Mouse (Mus musculus): Measurements from ENCODE around the gene Tmem143.

DNA sequence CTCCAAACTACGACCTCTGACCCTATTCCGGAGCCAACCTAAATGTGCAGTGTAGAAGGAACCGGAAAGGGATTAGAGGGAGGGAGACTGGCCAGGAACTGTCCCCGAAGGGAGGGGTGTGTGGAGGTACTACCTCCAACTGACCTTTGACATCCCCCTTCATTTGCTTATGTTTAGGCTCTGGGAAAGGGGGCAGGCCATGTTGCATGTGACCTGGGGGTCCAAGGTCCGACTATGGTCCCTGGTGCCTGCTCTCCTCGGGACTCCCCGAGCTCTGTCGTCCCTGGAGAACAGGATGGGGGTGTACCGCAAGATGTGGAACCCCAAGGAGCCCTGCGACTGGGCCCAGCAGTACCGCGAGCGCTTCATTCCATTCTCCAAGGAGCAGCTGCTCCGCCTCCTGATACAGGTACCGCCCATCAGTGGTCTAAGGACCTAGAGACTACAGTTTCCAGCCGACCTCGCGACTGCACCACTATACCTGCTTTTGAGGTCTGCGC is 567 bp downstream of the Tmem143 start:
- no peak for TF ChIP-seq GATA1 (IDR thresholded peaks at IDR 0.05; ENCODE audit: low read length)
- no peak for TF ChIP-seq TAL1 (IDR thresholded peaks at IDR 0.05; ENCODE audit: low read length)

Measured in erythroblast, embryonic 14.5 days (primary cell).